Mouse (Mus musculus): ENCODE results near the gene Kctd12. TPM values are rescaled to one million over a fixed set of nuclear protein-coding genes. Genes with fewer than 3 reads are reported as not detected.

The Kctd12 gene
- polyA plus RNA-seq, 1 experiment: 5.8 TPM

- Histone ChIP-seq H3K4me3 (ENCODE audit: control insufficient read depth, low read depth, low read length) (no peak overlapping the region), H3K4me1 (ENCODE audit: control insufficient read depth, insufficient read depth, low read length) (no peaks in the 10 kb centered on the region), H3K36me3 (ENCODE audit: control insufficient read depth, insufficient read depth, low read length) (no peaks in the 10 kb centered on the region), H3K27ac (ENCODE audit: control insufficient read depth, insufficient read depth, low read depth, low read length) (no peak overlapping the region), H3K27me3 (ENCODE audit: control insufficient read depth, insufficient read depth, low read length) (no peaks in the 10 kb centered on the region)
- no peak for TF ChIP-seq POLR2A (IDR thresholded peaks at IDR 0.05; ENCODE audit: control insufficient read depth, low read depth, low read length)
- no peak for TF ChIP-seq CTCF (IDR thresholded peaks at IDR 0.05; ENCODE audit: control insufficient read depth, insufficient read depth, insufficient replicate concordance, low read depth, low read length)
These were observed 20.4 kb downstream of the Kctd12 start for GRCm38 (mm10) chr14:102962019-102962418.

GRCm38 (mm10) chr14:102953511-102953910 lies 28.9 kb downstream of the Kctd12 start:
- H3K4me3 ChIP-seq (ENCODE audit: control insufficient read depth, low read depth, low read length): no peak overlapping the region
- no peaks in the 10 kb centered on the region for H3K27me3 ChIP-seq (ENCODE audit: control insufficient read depth, insufficient read depth, low read length)
- no peaks in the 10 kb centered on the region for H3K36me3 ChIP-seq (ENCODE audit: control insufficient read depth, insufficient read depth, low read length)
- no peaks in the 10 kb centered on the region for H3K4me1 ChIP-seq (ENCODE audit: control insufficient read depth, insufficient read depth, low read length)
- H3K27ac ChIP-seq (ENCODE audit: control insufficient read depth, insufficient read depth, low read depth, low read length): no peak overlapping the region
- no peak for TF ChIP-seq CTCF (IDR thresholded peaks at IDR 0.05; ENCODE audit: control insufficient read depth, insufficient read depth, insufficient replicate concordance, low read depth, low read length)
- TF ChIP-seq POLR2A (IDR thresholded peaks at IDR 0.05; ENCODE audit: control insufficient read depth, low read depth, low read length): no peak

- TF ChIP-seq POLR2A (IDR thresholded peaks at IDR 0.05; ENCODE audit: control insufficient read depth, low read depth, low read length) (no peak), CTCF (IDR thresholded peaks at IDR 0.05; ENCODE audit: control insufficient read depth, insufficient read depth, insufficient replicate concordance, low read depth, low read length) (no peak)
- no peak overlapping the region for H3K27ac ChIP-seq (ENCODE audit: control insufficient read depth, insufficient read depth, low read depth, low read length)
These were observed 30.5 kb downstream of the Kctd12 start for GRCm38 (mm10) chr14:102951974-102952373.

GRCm38 (mm10) chr14:102947796-102948195 lies 34.6 kb downstream of the Kctd12 start:
- no peak overlapping the region for H3K27ac ChIP-seq (ENCODE audit: control insufficient read depth, insufficient read depth, low read depth, low read length)
- no peak overlapping the region for H3K4me3 ChIP-seq (ENCODE audit: control insufficient read depth, low read depth, low read length)
- no peak for TF ChIP-seq CTCF (IDR thresholded peaks at IDR 0.05; ENCODE audit: control insufficient read depth, insufficient read depth, insufficient replicate concordance, low read depth, low read length)
- H3K27me3 ChIP-seq (ENCODE audit: control insufficient read depth, insufficient read depth, low read length): no peaks in the 10 kb centered on the region
- no peaks in the 10 kb centered on the region for H3K36me3 ChIP-seq (ENCODE audit: control insufficient read depth, insufficient read depth, low read length)
- no peaks in the 10 kb centered on the region for H3K4me1 ChIP-seq (ENCODE audit: control insufficient read depth, insufficient read depth, low read length)

More at GRCm38 (mm10) chr14:102951974-102952373, 30.5 kb downstream of the Kctd12 start:
- no peaks in the 10 kb centered on the region for H3K4me1 ChIP-seq (ENCODE audit: control insufficient read depth, insufficient read depth, low read length)
- no peak overlapping the region for H3K4me3 ChIP-seq (ENCODE audit: control insufficient read depth, low read depth, low read length)
- H3K27me3 ChIP-seq (ENCODE audit: control insufficient read depth, insufficient read depth, low read length): no peaks in the 10 kb centered on the region
- H3K36me3 ChIP-seq (ENCODE audit: control insufficient read depth, insufficient read depth, low read length): no peaks in the 10 kb centered on the region

GRCm38 (mm10) chr14:102942222-102942843 lies 40.1 kb downstream of the Kctd12 start:
- H3K4me3 ChIP-seq (ENCODE audit: control insufficient read depth, low read depth, low read length): no peak overlapping the region
- H3K36me3 ChIP-seq (ENCODE audit: control insufficient read depth, insufficient read depth, low read length): no peaks in the 10 kb centered on the region
- no peaks in the 10 kb centered on the region for H3K4me1 ChIP-seq (ENCODE audit: control insufficient read depth, insufficient read depth, low read length)
- H3K27me3 ChIP-seq (ENCODE audit: control insufficient read depth, insufficient read depth, low read length): no peaks in the 10 kb centered on the region
- TF ChIP-seq POLR2A (IDR thresholded peaks at IDR 0.05; ENCODE audit: control insufficient read depth, low read depth, low read length) (no peak), CTCF (IDR thresholded peaks at IDR 0.05; ENCODE audit: control insufficient read depth, insufficient read depth, insufficient replicate concordance, low read depth, low read length) (no peak)
- H3K27ac ChIP-seq (ENCODE audit: control insufficient read depth, insufficient read depth, low read depth, low read length): no peak overlapping the region

GRCm38 (mm10) chr14:102934878-102935277 lies 47.6 kb downstream of the Kctd12 start:
- TF ChIP-seq POLR2A (IDR thresholded peaks at IDR 0.05; ENCODE audit: control insufficient read depth, low read depth, low read length) (no peak), CTCF (IDR thresholded peaks at IDR 0.05; ENCODE audit: control insufficient read depth, insufficient read depth, insufficient replicate concordance, low read depth, low read length) (no peak)
- Histone ChIP-seq H3K36me3 (ENCODE audit: control insufficient read depth, insufficient read depth, low read length) (no peaks in the 10 kb centered on the region), H3K4me1 (ENCODE audit: control insufficient read depth, insufficient read depth, low read length) (no peaks in the 10 kb centered on the region), H3K27ac (ENCODE audit: control insufficient read depth, insufficient read depth, low read depth, low read length) (no peak overlapping the region), H3K27me3 (ENCODE audit: control insufficient read depth, insufficient read depth, low read length) (no peaks in the 10 kb centered on the region), H3K4me3 (ENCODE audit: control insufficient read depth, low read depth, low read length) (no peak overlapping the region)

- Histone ChIP-seq H3K4me3 (ENCODE audit: control insufficient read depth, low read depth, low read length) (no peak overlapping the region), H3K27me3 (ENCODE audit: control insufficient read depth, insufficient read depth, low read length) (no peaks in the 10 kb centered on the region), H3K4me1 (ENCODE audit: control insufficient read depth, insufficient read depth, low read length) (no peaks in the 10 kb centered on the region), H3K27ac (ENCODE audit: control insufficient read depth, insufficient read depth, low read depth, low read length) (no peak overlapping the region), H3K36me3 (ENCODE audit: control insufficient read depth, insufficient read depth, low read length) (no peaks in the 10 kb centered on the region)
- TF ChIP-seq POLR2A (IDR thresholded peaks at IDR 0.05; ENCODE audit: control insufficient read depth, low read depth, low read length): no peak
- TF ChIP-seq CTCF (IDR thresholded peaks at IDR 0.05; ENCODE audit: control insufficient read depth, insufficient read depth, insufficient replicate concordance, low read depth, low read length): no peak
These were observed 51.5 kb downstream of the Kctd12 start for GRCm38 (mm10) chr14:102930933-102931332.
